Mouse (Mus musculus) heart, adult 18-20 months (tissue): ENCODE measurements at regions not wholly inside any gene's neighbourhood (a gene's known extent, or its start where the extent isn't known, plus 50 kb on each side); places are given as distances from the start of the nearest gene placed in this dataset.
"Not testable (repeated sequence)": the region's sequence is repeated elsewhere in the genome, so short reads cannot be mapped to it uniquely, and the experiment has no call there.

Source experiments
- DNase-seq, 2 experiments: peaks; one replicate each; pipeline ENCODE4 v3.0.0; 2021 to 2022; ENCODE audit warnings: mixed read lengths in 1 of 2

DNA sequence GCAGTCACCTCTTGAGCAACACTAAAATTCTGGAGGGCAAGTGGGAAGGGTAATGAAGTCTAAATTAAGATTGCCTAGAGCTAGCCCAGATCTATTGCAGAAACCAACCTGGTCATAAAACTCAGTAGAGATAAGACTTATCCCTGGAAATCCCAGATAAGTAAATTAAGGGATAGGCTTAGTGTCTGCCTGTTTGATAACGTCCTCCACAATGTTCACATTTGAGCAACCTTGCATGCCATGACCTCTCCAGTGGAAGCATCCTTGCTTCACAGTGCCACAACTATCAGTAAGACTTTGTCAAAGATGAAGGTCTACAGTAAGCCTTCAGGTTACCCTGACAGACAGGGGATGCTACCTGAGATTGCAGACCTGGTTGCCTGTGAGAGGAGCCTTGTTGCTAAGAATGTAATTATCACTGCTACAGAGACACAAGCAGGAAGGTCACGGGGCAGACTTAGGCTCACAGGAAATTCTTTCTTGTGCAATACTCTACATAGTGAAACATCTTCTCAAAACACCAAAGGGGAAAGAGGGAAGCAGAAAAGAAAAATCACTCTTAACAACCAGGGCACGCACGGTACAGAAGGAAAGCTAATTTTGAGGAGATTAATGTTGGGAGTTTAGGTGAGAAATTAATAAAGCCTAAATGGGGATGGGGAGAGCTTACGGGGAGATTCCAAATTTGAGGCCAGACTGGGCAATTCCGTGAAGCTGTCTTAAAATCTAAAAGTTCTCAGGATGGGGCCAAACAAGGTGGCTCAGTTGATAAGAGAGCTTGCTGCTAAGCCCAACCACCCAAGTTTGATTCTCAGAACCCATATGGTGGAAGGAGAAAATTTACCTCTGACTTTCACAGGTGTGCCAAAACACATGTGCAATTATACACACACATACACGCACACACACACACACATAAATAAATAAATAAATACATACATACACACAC, 56.9 kb upstream of the Prdm9 start:
- DNase-seq = no peak

DNA sequence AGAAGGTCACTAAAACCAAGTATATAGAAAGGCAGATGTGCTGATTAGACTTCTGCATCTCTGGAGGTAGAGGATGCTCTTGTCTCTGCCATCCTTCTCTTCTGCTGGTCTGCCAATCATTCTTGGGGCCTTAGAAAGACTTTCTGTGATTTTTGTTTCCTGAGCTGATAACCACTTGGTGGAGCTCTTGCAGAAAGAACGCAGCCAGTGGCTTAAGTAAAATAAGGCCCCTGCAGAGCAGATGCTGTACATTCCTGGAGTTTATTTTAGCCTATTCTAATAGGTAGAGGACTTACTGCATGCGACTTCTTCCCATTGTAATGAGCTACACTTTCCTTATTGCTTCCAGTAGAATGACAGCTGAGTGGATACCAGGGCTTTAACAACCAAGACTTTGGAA, 58.8 kb upstream of the Prdm9 start:
- DNase-seq = peak; percentile 27 to 42

- no peak for DNase-seq
These were observed 66.6 kb upstream of the Prdm9 start for GRCm38 (mm10) chr17:15630792-15631191.

GRCm38 (mm10) chr17:15631626-15632025, 67.5 kb upstream of the Prdm9 start:
- no peak for DNase-seq

GRCm38 (mm10) chr17:15632090-15632489, 67.9 kb upstream of the Prdm9 start:
- peak; percentile 16 to 35 for DNase-seq

DNA sequence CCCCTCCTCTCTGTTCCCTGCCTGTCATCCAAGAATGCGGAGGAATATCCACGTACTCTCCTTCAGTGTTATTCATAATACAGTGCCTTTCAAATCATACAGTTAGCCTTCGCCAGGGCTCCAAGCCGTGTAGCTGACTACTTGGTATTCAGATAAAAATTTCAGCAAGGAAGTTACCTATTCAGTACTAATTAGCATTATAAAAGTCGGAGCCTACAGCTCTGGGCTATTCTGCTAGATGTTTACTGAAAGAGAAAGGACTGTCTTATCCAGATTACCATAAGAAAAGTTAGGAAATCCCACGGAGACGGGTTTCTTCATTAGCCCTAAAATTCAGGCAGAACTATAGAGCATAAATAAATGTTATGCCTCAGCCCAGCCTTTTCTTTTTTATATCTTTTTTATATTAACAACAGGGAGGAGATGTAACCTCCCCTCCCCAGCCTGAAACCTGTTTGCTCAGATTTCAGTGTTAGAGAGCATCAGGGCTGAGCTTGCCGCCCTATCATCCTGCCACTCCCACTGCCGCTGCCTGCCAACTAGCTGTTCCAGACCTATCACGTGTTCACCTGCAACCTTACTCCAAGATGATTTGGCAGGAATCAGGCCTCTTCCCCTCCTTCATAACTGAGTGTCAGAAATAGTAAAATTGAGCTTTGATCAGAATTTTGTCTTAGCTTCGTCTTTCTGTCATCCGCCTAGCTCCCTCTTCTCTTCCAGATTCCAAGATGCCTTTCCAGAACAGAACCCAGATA, 65.5 kb upstream of the Chd1 start:
- not testable (repeated sequence) for DNase-seq

GRCm38 (mm10) chr17:15640776-15641175, 64.0 kb upstream of the Chd1 start:
- no peak for DNase-seq

GRCm38 (mm10) chr17:15641764-15642163, 63.0 kb upstream of the Chd1 start:
- DNase-seq = no peak

DNA sequence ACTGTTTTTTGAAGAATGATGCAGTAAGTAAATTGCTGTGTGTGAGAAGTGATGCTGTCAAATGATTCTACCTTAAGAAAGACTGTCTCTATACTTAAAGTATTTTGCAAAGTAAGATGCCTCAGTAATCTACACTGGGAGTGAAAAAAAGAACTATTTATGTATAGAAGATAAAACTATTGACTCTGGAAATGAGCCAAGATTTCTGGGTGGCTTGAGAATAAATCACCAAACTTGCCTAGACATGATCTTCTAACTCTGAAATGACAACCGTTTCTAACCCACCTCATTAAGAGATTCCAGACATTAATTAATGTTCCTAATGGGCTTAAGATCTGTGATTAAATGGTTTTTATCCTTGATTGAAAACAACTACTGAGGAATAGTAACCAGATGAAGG, 58.0 kb upstream of the Chd1 start:
- DNase-seq = no peak

GRCm38 (mm10) chr17:15650089-15650742, 54.6 kb upstream of the Chd1 start:
- DNase-seq = no peak

GRCm38 (mm10) chr17:15651869-15652268, 52.9 kb upstream of the Chd1 start:
- no peak for DNase-seq
